Mouse (Mus musculus): ENCODE data around the gene Cd200r3. TPM values are rescaled to one million over a fixed set of nuclear protein-coding genes. Genes with fewer than 3 reads are reported as not detected.

Cd200r3 gene
- 1.1 TPM for polyA plus RNA-seq (2017; shearing (Covaris generic))

DNA sequence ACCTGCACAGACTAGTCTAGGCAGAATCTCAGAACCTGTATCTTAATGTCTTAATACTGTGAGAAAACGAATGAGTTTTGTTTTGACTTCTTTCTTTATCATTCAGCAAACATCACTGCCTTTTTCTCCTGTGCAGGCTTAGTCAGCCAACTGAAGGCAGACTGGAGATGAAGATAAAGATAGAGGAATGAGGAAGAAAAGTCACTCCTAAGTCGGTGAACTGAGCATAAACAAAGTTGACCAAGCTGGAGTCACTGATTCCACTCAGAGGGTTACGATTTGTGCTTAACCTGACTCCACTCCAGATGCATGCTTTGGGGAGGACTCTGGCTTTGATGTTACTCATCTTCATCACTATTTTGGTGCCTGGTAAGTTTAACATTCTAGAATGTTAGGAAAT lies at the start of gene Cd200r3:
Gene Cd200r3 (plus strand): TSS at position 211 of the 400 bp plus-strand sequence.

Other genes with a start within 250 kb of the Cd200r3 start
- gene Nepro, start 219.4 kb upstream of the Cd200r3 start, polyA plus RNA-seq (2017; shearing (Covaris generic)), result 10.3 TPM
- gene Gtpbp8, start 197.3 kb upstream of the Cd200r3 start, polyA plus RNA-seq (2017; shearing (Covaris generic)), result 43.7 TPM
- 51.9 TPM for gene Cd200r1, start 177.9 kb upstream of the Cd200r3 start, polyA plus RNA-seq (2017; shearing (Covaris generic))
- gene Cd200r4, start 131.9 kb upstream of the Cd200r3 start, polyA plus RNA-seq (2017; shearing (Covaris generic)), result 6.2 TPM
- not detected for gene Cd200r2, start 76.6 kb upstream of the Cd200r3 start, polyA plus RNA-seq (2017; shearing (Covaris generic))
- gene Ccdc80, start 149.7 kb downstream of the Cd200r3 start, polyA plus RNA-seq (2017; shearing (Covaris generic)), result 1.2 TPM
- gene Slc35a5, start 215.0 kb downstream of the Cd200r3 start, polyA plus RNA-seq (2017; shearing (Covaris generic)), result 52.9 TPM
- gene Atg3, start 215.1 kb downstream of the Cd200r3 start, polyA plus RNA-seq (2017; shearing (Covaris generic)), result 25.6 TPM